Mouse (Mus musculus) lung, embryonic 16.5 days (tissue): Measurements from ENCODE around the gene Asf1b. TPM values are rescaled to one million over a fixed set of nuclear protein-coding genes. Genes with fewer than 3 reads are reported as not detected.

Experiments
- ATAC-seq: fragments of 200-750 bp; cut with Nextera tagmentation; 2 replicates; pipeline ENCODE4 v1.8.0; 2017; ENCODE audit warnings: low read depth, mild to moderate bottlenecking, moderate library complexity
- H3K27ac ChIP-seq: fragments of 300-500 bp; sonication (generic); 2 replicates; pipeline ENCODE4 v1.5.1; 2014; ENCODE audit warnings: mild to moderate bottlenecking, control low read depth, low read length
- H3K27me3 ChIP-seq: fragments of 300-500 bp; sonication (generic); 2 replicates; pipeline ENCODE4 v1.6.1; 2014; ENCODE audit warnings: low read depth, low read length, mixed read lengths; ENCODE audit not compliant: control insufficient read depth, insufficient read depth
- H3K36me3 ChIP-seq: fragments of 300-500 bp; sonication (generic); 2 replicates; pipeline ENCODE4 v1.6.1; 2014; ENCODE audit warnings: low read length; ENCODE audit not compliant: control insufficient read depth, insufficient read depth
- H3K4me1 ChIP-seq: fragments of 300-500 bp; sonication (generic); replicated peaks from 2 replicates; pipeline ENCODE4 v1.6.1; 2014; ENCODE audit warnings: low read length, mixed read lengths; ENCODE audit not compliant: control insufficient read depth, insufficient read depth
- H3K4me2 ChIP-seq: fragments of 300-500 bp; sonication (generic); 2 replicates; pipeline ENCODE4 v1.6.1; 2014; ENCODE audit warnings: low read depth, low read length, control low read depth
- H3K4me3 ChIP-seq: fragments of 300-500 bp; sonication (generic); 2 replicates; pipeline ENCODE4 v1.5.1; 2014; ENCODE audit warnings: mild to moderate bottlenecking, low read length, control low read depth
- H3K9ac ChIP-seq: fragments of 300-500 bp; sonication (generic); 2 replicates; pipeline ENCODE4 v1.6.1; 2014; ENCODE audit warnings: low read length, control low read depth
- H3K9me3 ChIP-seq: fragments of 300-500 bp; sonication (generic); 2 replicates; pipeline ENCODE4 v1.6.1; 2016; ENCODE audit warnings: low read length; ENCODE audit not compliant: control insufficient read depth
- WGBS: fragments of 180-500 bp; shearing (Covaris S2); extraction: QIAGEN DNeasy Blood & Tissue Kit; methylation state at CpG from one replicate; pipeline ENCODE4 v1.1.7; 2014; 5-methylcytosine and 5-hydroxymethylcytosine counted together
- polyA plus RNA-seq: library from polyadenylated mRNA; unstranded; fragments of >200 nt; fragmentation: Nextera tagmentation; extraction: Ambion mirVana; gene quantifications from 2 replicates; pipeline ENCODE4 v1.2.1, GENCODE M21; 2015

The Asf1b gene
- 76.7 and 82.8 TPM in 2 replicates for polyA plus RNA-seq

DNA sequence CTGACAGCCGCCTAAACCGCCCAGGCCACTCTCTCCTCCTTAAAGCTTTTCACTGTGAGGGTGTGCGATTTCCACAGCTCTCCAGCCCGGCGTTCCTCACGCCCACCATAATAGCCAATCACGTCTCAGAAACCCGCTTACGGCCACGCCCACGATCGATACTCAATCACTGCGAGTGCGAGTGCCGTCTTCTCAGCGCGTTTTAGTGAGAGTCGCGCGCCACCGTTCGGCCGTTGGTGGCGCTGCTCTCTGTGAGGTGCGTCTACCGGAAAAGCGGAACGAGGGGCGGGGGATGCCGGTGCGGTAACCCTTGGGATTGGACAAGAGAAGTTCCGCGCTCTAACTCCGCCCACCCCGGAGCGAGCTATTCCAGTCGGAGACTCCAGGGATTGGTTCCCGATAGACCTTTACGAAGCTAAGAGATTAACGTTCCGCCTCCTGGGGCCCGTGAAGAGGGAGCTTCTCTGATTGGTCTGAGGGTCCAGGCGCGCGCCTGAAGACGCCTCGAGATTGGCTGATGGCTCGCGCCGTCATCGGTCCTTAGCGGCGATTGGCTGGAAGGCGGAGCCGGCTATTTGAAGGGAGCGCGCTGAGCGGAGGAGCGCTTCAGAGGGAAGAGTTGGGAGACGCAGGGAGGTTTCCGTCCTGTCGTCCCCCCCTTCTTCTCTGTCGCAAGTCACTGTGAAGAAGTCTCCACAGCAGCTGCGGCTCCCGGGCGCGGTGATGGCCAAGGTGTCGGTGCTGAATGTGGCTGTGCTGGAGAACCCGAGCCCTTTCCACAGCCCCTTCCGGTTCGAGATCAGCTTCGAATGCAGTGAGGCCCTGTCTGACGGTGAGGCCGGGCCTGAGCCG lies at the start of gene Asf1b, which contains the start of gene Gm10644:
Gene Asf1b, plus strand, starts transcription at position 402 of the 852 bp plus-strand sequence.
Gene Gm10644, minus strand, starts transcription at position 100 of the 852 bp plus-strand sequence.
- Histone ChIP-seq H3K9ac (peak within 1 kb of the TSS; percentile 72), H3K27ac (peak within 1 kb of the TSS; percentile 63)

DNA sequence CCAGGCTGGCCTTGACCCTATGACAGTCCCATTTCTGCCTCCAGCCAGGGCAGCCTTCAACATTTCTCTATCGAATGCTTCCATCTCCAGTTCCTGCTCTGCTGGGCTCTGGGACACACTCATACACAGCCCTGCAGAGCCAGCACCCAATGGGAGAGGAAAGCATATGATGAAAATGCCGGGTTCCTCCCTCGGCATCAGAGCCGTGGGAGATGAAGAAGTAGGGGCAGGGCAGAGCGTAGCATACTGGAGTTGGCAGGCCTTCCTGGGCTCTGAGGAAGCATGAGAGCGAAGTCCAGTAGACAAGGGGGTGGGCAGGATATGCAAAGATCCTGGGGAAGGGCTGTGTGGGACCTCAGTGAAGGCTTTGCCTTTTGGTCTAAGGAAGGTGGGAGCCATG lies 46.7 kb upstream of the Asf1b start:
- H3K9ac ChIP-seq, result no peak overlapping the region
- H3K27ac ChIP-seq, result no peak overlapping the region
- no peaks in the 10 kb centered on the region for H3K9me3 ChIP-seq
- peaks cover 48% of the 10 kb centered on the region for H3K4me1 ChIP-seq
- WGBS, result 61% methylated on average over 6 of the region's 6 CpGs
- H3K36me3 ChIP-seq, result no peaks in the 10 kb centered on the region
- H3K4me2 ChIP-seq, result no peak overlapping the region
- ATAC-seq, result no peak
- no peaks in the 10 kb centered on the region for H3K27me3 ChIP-seq
- H3K4me3 ChIP-seq, result no peak overlapping the region

More for the DNA sequence above, at the start of gene Asf1b, which contains the start of gene Gm10644:
- Histone ChIP-seq H3K36me3 (no peaks in the 10 kb centered on the region), H3K9me3 (no peaks in the 10 kb centered on the region), H3K4me3 (peak within 1 kb of the TSS; percentile 73), H3K4me1 (peaks cover 15% of the 10 kb centered on the region), H3K4me2 (peak within 1 kb of the TSS; percentile 90), H3K27me3 (no peaks in the 10 kb centered on the region; the same call in 1 of the 2 replicates)
- under 1% methylated on average over 75 of the region's 75 CpGs for WGBS
- ATAC-seq, result peak; percentile 99

DNA sequence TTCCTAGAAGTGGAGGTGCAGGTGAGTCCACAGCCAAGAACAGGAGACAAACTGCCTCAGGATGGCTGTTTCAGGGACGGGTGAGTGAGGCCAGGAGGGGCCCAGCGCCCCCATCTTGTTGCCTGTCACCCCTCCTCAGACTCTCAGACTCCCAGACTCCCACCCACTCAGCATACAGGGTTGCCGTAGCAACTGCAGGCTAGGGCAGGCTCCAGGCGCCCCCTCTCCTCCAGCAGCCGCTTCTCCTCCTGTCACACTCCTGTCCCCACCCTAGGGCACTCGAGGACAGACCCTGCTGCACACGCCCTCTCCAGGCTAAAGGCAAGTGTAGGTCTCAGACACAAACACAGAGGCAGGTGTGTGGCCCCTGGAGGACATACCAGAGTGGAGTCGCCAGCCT lies 46.0 kb upstream of the Asf1b start:
- H3K4me2 ChIP-seq, result no peak overlapping the region
- H3K36me3 ChIP-seq, result no peaks in the 10 kb centered on the region
- WGBS, result 41% methylated on average over 8 of the region's 8 CpGs
- no peak overlapping the region for H3K27ac ChIP-seq
- H3K4me1 ChIP-seq, result peaks cover 48% of the 10 kb centered on the region
- H3K9me3 ChIP-seq, result no peaks in the 10 kb centered on the region
- no peak overlapping the region for H3K9ac ChIP-seq
- peak; percentile 17; the same call in 1 of the 2 replicates for ATAC-seq
- H3K4me3 ChIP-seq, result no peak overlapping the region
- H3K27me3 ChIP-seq, result no peaks in the 10 kb centered on the region

DNA sequence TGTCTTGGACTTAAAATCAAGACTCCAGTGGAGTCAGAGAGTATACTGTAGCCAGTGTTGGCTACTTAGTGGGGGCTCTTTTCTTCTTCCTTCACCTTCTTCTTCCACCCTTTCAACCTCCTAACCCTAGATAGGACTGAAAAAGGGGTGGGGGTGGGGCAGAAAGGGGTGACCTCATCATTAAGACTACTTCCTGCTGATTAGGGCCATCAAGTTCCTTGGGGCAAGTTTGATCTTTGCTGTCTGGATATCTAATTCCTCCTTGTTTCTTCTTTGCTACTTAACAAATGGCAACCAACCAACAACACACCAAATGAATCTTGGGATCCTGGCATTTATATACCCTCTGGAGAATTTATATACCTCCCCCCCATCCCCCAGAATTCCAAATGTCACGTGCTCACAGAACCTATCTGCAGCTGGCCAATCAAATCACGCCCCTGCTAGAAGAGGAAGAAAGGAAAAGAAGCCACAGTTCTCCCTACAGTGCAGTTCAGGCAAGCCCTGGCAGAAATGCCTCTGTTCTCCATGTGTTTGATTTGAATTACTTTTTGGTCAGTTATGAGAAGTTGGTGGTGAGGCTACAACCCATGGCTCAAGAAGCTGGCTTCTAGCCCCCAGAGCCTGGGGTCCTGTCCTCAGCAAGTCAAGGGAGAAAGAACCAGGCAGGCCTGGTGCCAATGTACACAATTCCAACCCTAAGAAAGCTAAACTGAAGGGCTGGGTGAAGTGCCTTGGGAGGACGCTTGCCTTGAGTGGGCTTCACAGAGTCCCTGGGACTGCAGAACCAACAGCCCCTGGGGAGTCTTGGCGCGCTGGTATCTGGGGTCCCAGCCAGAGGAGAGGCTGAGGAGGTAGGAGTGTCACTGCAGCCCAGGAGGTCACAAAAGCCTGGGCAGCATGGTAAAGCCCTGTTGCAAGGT lies 43.2 kb upstream of the Asf1b start:
- Histone ChIP-seq H3K27ac (peak overlapping the region; percentile 64), H3K4me1 (peaks cover 53% of the 10 kb centered on the region), H3K36me3 (no peaks in the 10 kb centered on the region), H3K27me3 (no peaks in the 10 kb centered on the region), H3K9ac (no peak overlapping the region), H3K9me3 (no peaks in the 10 kb centered on the region), H3K4me3 (no peak overlapping the region), H3K4me2 (0 out of 2 replicates have a peak overlapping the region, but pooled peaks have one; percentile 2)
- WGBS, result 43% methylated on average over 5 of the region's 5 CpGs
- peak; percentile 83 for ATAC-seq

DNA sequence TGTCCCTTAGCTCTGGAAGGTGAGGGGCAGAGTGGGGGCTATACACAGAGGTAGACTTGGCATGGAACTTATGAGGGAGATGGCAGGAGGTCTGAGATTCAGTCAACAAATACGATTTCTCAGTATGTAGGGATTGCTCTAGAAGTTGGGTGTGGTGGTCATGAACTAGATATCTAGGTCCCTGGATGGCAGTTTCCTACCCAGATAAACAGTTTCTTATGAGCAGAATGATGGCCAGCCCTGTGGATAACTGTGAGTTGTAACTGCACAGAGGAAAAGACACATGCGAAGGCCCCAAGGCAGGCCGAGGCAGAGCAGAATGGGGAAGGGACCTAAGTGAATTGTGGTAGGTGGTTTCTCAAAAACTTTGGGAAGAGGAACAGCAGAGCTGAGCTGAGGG lies 41.1 kb upstream of the Asf1b start:
- Histone ChIP-seq H3K27ac (no peak overlapping the region), H3K4me2 (no peak overlapping the region), H3K9ac (no peak overlapping the region), H3K9me3 (no peaks in the 10 kb centered on the region), H3K4me1 (peaks cover 48% of the 10 kb centered on the region), H3K36me3 (no peaks in the 10 kb centered on the region), H3K4me3 (no peak overlapping the region), H3K27me3 (no peaks in the 10 kb centered on the region)
- ATAC-seq, result no peak
- 85% methylated on average over 3 of the region's 3 CpGs for WGBS

DNA sequence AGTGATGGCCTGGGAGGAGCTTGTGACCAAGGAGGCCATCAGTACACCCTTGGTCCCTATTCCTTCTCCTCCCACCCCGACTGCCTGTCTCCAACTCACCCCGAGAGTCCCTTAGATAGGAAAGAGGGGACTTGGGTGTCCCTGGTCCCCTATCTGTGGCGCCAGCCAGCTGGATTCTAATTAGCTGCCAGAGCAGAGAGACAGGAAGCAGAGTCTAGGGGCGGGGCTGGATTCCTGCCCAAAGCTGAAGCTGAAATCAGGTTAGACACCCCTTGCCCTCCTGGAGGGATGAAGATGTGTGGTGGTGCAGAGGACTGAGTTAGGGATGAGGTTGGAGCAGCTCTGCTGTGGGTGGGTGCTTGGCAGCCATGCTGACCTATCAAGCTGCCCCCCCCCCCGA lies 40.4 kb upstream of the Asf1b start:
- no peaks in the 10 kb centered on the region for H3K27me3 ChIP-seq
- H3K4me1 ChIP-seq, result peaks cover 41% of the 10 kb centered on the region
- no peaks in the 10 kb centered on the region for H3K9me3 ChIP-seq
- ATAC-seq, result no peak
- no peak overlapping the region for H3K27ac ChIP-seq
- peaks cover 3% of the 10 kb centered on the region for H3K36me3 ChIP-seq
- no peak overlapping the region for H3K9ac ChIP-seq
- H3K4me3 ChIP-seq, result no peak overlapping the region
- 37% methylated on average over 5 of the region's 5 CpGs for WGBS
- no peak overlapping the region for H3K4me2 ChIP-seq

DNA sequence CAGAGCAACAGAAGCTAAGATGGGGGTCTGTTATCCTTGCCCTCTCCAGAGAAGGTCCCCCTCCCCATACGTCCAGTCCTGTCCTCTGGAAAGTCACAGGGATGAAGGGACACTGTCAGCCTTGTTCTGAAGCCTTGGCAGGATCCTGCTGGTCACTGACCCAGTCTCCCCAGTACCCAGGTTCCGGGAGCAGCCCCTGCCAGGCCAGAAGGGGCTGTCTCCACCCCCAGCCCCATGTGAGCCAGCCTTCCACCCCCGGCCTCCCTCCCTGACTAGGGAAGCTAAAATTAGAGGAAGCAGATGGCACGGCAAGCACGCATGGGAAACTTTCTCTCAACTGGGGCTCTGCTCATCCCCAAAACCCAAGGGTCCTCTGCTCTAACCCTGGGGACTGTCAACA lies 39.3 kb upstream of the Asf1b start:
- H3K4me2 ChIP-seq, result no peak overlapping the region
- peaks cover 9% of the 10 kb centered on the region for H3K36me3 ChIP-seq
- no peaks in the 10 kb centered on the region for H3K9me3 ChIP-seq
- H3K27ac ChIP-seq, result no peak overlapping the region
- H3K4me1 ChIP-seq, result peaks cover 34% of the 10 kb centered on the region
- ATAC-seq, result no peak
- 81% methylated on average over 5 of the region's 5 CpGs for WGBS
- no peak overlapping the region for H3K4me3 ChIP-seq
- H3K27me3 ChIP-seq, result no peaks in the 10 kb centered on the region
- H3K9ac ChIP-seq, result no peak overlapping the region

DNA sequence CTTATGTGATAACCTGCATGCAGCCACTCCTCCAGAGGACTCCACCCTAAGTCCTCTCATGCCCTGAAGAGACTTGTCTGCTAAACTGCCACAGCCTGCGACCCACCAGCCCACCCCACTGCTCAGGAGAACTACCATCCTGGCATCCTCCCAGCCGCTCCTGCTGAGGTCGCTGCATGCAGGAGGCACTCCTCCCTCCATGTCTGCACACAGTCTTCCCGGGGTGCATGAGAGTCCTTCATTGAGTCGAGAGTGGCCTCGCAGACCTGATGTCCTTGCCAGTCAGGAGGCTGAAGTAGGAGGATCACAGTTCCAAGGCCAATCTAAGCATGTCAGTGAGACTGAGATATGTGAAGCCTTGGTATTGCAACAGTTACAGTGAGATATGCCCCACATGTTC lies 37.7 kb upstream of the Asf1b start:
- WGBS, result 65% methylated on average over 6 of the region's 6 CpGs
- Histone ChIP-seq H3K36me3 (peaks cover 12% of the 10 kb centered on the region), H3K9ac (no peak overlapping the region), H3K27me3 (no peaks in the 10 kb centered on the region), H3K27ac (no peak overlapping the region), H3K4me2 (no peak overlapping the region), H3K4me3 (no peak overlapping the region), H3K9me3 (no peaks in the 10 kb centered on the region), H3K4me1 (peaks cover 25% of the 10 kb centered on the region)
- ATAC-seq, result no peak

DNA sequence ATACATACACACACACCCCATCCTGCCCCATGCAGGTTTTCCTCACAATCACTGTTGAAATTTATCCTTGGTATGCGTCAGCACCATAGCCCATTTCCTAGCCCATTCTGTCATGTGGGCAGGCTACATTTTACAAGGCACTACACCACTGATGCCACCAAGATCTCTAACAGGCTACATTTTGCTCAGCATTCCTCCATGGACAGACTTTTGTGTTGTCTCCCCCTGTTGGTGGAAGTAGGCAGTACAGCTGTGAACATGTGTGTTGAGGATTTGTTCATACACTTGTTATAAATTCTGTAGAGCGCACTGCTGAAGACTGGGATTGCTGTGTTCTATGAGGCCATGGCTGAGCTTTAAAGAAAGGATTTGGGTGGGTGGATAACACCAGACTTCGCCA lies 33.7 kb upstream of the Asf1b start:
- Histone ChIP-seq H3K9ac (no peak overlapping the region), H3K36me3 (peaks cover 32% of the 10 kb centered on the region), H3K27ac (no peak overlapping the region), H3K4me2 (no peak overlapping the region), H3K4me3 (no peak overlapping the region), H3K4me1 (no peaks in the 10 kb centered on the region), H3K27me3 (no peaks in the 10 kb centered on the region), H3K9me3 (no peaks in the 10 kb centered on the region)
- WGBS, result 60% methylated on average over 3 of the region's 3 CpGs
- ATAC-seq, result peak; percentile 23; the same call in 1 of the 2 replicates
